Mouse (Mus musculus): ENCODE measurements at regions not wholly inside any gene's neighbourhood (a gene's known extent, or its start where the extent isn't known, plus 50 kb on each side); places are given as distances from the start of the nearest gene placed in this dataset.
A peak's percentile ranks its signal among the peaks of the same experiment; 100 is the strongest.

DNA sequence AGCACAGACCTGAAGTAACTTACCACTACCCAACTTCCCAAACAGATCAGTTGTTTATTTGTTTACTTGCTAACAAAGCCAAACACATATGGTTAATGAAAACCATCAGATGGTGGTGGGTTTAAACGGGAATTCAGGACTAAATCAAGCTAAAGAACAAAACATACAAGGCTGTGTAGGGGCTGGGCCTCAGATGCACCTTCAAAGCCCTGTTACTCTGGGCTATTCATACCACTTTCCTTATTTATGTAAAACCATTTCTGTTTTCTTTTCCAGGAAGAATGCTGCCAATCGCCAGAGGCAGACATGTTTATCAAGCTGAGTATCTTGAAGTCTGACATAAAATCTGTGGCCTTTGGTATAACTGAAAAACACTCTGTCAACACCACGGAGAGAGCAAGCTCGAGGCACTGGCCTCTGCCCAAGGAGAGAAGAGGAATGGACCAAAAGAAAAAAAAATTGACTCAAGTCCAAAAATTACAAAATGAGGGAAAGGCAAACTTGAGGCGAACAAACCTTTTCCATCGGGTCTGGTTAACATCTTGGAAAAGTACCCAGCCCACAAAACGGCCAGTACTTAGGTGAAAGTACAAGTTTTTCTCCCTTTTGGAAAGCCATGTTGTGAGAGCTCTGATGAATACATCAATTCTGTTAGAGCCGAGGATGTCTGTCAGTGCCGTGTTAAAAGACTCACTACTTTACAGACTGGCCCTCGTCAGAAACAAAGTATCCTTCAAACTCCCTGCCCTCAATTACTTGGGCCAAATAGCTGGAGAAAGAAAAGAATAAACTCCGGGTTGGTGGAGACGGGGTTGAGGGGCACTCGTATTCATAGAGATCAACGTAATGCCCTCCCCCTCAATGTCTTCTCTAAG, 270.0 kb upstream of the Nfe2l3 start:
- no peak for DNase-seq (ENCODE audit: low read depth, low spot score)

DNA sequence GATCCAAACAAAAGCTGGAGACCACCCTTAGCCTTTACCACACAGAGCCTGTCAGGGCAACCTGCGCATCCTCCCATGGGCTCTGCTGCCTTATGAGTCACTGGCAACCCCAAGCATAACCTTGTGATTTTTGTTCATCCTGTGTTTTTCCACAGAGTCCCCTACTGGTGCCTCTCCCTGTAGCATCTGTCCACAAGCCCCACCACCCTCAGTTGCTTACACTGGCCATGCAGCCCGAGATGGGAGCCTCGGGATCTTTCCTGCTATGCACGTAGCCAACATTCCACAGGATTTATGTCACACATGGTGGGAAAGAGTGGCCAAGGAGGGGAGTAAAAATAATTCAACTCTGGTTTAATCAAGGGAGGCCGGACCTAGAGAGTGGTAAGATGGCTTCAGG, 269.2 kb upstream of the Nfe2l3 start:
- no peak for DNase-seq (ENCODE audit: low read depth, low spot score)

DNA sequence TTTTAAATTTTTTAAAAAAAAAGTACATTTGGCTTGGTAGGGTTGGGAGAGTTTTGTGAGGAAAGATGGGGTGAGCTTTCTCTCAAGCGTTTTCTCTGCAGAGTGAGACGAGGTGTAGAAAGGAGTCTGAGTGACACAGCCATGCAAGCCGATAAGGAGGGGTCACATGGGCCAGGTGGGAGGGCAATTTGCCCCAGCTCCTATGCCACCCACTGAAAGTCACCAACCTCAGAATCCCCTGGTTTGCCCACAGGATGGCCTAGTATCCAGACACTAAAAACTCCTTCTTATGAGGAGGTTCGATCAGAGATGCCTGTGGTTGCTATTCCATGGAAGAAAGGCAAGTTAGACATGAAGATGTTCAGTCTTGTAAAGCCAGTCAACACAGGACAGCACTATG, 268.6 kb upstream of the Nfe2l3 start:
- DNase-seq (ENCODE audit: low read depth, low spot score) = no peak

DNA sequence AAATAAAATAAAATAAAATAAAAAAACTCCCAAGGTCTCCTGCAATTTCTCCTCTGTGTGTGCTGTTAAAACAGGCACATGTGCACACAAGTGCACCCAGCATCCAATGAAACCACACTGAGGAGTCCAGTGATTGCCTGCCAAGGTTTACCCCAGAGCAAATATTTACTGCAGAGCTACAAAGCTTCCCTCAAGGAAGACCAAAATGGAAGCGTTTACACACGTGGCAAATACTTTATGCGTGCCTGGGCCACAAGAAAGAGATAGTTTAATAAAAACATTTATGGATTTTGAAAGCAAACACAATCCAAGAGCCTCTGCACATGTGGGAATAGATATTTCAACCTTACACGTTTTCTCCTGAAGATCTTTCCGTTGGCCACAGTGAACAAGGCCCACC, 265.4 kb upstream of the Nfe2l3 start:
- DNase-seq (ENCODE audit: low read depth, low spot score) = no peak

DNA sequence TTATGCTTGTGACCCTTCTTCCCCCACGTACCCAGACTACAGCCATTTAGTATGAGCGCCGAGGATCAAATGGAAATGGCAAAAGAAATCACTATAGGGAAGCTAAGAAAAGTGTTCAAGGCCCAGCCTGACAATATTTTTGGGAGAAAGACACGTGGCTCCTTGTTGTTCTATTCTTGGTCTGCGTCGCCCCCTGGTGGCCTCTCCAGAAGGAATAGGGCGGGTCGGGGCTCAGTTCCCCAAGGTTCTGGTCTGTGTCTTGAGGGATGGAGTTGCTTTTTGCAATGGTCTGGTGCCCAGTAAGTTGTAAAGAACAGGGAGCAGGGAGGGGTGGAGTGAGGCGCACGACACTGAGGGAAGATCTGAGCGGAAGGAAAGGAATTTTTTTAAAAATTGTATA, 264.4 kb upstream of the Nfe2l3 start:
- DNase-seq (ENCODE audit: low read depth, low spot score) = peak; percentile 83

DNA sequence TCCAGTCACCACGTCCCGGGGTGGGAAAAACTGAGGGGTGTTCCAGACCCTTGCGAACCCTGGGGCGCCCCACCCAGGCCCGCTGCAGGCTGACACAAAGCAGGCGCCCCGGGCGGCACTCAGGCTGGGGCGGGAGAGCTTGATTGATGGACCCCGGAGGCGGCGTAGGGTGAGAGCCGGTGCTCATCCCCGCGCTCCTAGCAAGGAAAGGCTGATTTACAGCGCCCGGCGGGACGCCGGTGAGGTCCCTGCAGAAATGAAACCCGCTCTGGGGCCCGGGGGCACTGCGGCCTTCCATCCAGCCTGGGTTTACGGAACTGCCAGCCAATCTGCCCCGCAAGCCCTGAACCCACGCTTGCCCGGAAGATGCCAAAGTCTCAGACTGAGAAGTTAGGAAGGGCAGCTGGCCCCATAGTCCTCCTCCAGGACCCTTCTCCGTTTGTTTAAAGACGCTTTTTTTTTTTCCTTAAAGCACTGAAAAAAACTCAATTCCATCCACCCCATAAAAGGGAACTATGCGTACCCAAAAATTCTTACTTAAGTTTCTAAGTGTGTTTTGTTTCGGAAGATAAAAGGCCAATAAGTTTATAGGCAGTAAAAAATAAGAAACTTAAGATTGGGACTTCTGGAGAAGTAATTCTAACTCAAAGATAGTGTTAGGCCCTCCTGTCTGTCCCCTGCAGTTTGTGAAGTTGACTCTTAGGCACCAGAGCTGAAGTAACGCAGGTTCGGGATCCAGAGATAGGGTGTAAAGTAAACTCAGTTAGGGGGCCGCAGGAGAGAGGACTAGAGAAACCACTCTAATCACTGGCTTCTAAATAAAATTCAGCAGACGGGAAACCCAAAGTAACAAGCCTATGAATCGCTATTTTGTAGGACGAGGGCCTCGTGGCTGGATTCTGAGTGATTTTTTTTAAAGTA, 263.4 kb upstream of the Nfe2l3 start:
- DNase-seq (ENCODE audit: low read depth, low spot score) = peak; percentile 71

DNA sequence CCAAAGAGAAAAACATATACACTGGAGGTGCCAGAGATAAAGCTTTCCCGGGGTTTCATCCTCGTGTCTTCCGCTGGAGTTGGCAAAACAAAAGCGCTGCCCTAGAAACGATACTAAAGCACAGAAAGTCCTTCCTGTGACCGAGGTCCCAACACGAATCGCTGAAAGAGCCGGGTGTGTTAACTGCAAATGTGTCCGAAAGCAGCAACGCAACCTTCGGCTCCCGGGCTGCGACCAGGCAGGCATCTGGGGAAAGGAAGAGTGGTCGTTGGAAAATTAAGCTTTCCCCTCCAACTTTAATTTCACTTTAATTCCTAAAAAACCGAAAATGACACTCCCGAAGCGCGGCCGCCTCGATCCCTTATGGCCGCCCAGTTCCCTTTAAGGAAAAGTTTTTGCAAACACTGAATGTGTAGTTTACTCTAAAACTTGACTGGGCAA, 262.5 kb upstream of the Nfe2l3 start:
- DNase-seq (ENCODE audit: low read depth, low spot score) = peak; percentile 73

DNA sequence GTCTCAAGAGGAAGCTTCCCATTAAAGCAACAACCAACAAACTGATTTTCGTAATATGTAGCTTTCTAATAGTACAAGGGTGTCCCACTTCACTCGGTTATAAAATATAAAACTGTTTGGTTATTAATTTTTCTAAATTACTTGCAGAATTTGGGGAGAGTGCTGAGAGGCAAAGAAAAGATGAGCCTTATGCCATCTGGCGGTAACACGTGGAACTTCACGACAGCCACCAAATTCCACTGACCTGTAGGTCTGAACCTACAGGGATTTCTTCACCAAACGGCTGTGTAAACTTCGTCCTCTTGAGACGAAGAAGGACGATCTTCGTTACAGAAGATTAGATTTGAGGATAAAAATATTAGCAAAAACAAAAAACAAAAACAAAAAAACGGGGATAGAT, 262.1 kb upstream of the Nfe2l3 start:
- DNase-seq (ENCODE audit: low read depth, low spot score) = peak; percentile 89

DNA sequence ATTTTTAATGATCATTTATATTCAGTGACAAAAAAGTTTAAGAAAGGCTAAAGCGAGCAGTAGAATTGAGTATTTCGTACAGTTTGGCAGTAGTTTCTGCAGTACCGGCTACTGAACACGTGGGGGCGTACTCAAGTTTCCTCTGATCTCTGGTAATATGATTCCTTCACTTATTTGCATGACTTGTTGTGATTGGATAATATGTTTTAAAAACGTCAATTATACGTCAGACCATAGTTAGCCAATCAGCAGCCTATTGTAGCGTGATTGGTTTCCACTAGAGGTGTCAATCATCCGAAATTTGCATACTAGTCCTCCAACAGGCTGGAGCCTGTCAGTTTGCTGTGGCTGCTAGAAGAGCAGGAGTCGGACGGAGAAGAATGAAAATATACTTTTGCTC, 261.6 kb upstream of the Nfe2l3 start:
- peak; percentile 93 for DNase-seq (ENCODE audit: low read depth, low spot score)

DNA sequence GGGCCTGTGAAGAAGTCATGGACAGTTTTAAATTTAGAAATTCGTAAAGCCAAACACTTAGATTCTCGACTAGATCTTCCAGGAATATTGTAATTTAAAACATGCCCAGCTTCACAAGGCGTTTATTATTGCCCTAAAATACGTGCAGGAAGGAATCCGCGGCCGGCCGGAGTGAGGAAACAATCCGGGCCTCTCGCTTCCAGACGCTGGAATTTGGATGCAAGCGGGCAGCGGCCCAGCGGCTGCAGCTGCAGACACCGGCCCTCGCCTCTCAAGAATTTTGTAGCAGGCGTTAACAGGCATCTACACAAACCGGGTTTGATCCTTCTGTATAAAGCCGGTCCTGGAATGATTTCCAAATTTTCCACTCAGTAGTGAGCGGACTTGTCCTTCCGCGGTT, 260.7 kb upstream of the Nfe2l3 start:
- no peak for DNase-seq (ENCODE audit: low read depth, low spot score)

DNA sequence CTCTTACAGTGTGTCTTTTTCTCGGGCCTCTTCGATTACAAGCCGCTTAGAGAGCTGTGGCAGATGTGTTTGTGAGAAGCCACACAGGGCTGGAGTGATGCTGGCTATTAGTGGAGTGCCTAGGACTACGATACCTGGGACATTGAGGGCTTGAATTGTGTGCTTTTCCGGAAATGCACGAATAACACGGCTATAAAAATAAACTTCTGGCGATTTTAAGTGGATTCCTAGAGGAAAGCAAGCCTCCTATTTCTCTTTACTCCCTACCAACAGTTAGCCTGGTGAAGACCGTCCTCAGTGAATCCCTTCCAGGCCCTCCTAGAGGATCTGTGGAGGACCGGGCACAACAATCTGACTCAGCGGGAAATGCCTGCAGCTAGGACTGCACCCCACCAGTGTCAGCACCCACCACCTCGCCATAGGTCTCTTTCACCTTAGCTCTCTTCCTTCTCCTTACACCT, 260.1 kb upstream of the Nfe2l3 start:
- no peak for DNase-seq (ENCODE audit: low read depth, low spot score)

DNA sequence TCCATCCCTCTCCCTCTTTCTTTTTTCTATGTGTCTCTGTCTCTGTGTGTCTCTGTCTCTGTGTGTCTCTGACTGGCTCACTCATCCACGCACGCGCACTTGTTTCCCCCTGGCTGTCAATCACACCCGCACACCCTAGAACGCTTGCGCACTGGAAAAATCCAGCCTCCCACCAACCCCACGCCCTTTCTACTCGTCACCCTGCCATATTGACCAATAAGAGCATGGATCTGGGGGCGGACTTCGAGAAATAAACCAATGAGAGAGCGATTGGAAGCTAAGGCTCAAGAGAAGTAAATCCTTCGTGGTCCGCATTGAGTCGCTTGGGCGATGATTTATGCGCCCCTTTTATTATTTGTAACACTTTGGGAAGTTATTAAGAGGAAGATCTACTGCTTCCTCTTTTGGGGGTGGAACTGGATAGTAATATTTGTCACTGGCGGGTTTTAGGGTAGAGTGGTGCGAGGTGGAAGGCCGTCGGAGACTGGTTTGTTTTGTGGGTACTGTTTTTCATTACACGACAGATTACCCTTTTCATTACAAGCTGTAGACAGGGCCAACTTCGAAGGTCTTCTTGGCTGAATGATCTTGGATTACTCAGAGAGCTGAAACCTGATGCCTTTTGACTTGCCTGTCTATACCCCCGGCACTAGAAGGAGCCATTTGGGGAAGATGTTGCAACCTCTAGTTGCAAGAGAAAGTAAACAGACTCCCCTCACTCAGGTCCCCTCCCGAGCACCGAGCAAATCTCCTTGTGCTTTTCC, 259.4 kb upstream of the Nfe2l3 start:
- peak; percentile 97 for DNase-seq (ENCODE audit: low read depth, low spot score)

DNA sequence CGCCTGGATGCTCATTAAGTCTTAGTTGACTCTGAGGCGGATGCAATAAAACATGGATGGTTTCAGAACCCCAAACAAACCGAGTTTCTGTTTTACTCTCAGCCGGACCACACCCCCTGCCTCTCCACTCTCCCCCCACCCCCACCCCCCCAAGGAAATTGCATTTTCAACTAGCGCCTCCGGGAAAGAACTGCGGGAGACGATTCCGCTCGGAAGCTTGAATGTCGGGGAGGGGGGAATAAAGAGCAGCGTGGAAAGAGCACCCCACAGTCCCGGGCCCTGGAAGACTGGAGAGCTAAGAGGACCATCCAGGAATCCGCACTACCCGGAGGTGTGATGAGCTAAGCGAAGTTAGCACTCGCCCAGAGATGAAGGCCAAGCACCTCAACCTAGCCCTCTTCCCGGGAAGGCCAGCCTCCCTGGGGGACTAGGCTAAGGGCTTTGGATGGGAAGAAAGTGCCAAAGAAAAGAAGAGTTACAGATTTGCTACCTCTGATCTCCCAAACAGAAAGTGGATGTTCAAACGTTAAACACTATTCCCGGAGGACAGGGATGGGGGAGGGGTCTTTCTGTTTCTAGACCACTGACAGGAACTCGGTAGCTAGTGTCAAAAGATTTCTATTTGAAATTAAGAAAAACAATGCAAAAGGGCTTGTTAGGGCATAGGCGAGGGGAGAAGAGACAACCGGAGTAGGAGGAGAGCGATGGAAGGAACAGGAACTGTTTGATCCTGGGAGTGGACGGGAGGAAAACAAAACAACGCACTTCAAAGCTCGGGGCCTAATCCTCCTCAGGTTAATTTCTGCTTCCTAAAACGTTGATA, 258.6 kb upstream of the Nfe2l3 start:
- DNase-seq (ENCODE audit: low read depth, low spot score) = peak; percentile 77

DNA sequence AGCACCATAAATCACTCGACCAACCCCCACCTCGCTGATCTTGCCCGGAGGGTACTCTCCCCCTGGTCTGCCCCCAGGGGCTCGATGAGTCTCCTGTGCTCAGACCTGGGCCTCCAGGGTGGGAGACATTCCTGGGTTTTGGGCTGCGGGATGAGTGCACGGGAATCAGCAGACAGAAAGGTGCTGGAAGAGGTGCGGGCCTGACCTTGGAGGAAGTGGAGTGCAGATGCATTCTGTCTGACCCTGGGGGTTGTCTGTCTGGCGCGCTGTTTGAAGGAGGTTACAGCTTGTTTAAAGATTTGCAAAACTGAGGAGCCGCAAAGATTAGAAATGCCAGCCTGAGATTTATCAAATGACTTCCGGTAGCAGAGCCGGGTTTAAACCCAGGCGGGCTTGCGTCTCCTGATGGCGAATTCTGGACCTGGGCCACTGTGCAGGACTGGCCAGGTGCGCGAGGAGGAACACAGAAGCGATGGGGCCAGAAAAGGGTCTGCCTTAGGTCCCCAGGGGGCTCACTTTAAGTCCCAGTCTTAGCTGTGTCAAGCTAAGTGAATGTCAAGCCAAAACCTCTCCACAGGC, 257.9 kb upstream of the Nfe2l3 start:
- peak; percentile 71 for DNase-seq (ENCODE audit: low read depth, low spot score)

DNA sequence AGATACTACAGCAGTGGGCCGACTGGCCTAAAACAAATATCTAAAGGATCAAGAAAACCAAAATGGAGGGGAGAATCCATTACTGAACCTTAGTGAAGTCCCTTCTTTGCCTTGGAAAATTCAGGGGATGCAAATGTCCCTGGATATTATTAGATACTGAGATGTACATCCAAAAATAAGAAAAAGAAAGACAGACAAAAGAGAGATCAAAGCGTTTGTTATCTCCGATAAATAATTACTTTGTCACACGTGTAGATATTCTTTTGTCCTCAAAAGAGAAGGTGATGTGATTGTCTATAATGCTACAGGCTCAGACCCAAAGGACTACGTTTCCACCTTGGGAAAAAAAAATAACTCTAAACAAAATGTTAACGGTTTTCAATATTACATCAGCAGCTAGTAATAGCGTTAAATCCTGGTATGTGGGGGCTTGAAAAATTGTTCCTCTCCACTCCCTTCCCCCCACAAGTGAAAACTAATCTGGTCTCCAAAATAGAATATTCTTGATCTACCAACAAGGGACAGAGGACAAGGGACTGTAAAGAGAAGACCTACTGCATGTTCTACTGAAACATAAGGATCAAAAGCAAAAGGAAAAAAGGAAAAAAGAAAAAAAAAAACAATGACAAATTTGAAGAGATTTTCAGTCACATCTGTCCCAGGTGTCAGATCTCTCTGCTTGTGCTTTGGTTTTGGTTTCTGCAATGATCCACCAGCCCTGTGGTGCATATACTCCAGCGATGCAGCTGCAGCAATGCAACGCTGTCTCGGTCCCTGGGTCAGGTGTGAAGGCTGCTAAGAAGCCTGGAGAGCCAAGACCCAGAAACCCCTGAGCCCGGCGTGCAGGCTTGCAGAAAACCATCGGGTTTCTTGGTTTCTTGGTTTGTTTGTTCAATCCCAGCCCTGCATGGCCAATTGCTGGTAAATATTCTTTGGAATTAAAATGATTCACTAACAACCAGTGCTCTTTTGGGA, 256.6 kb upstream of the Nfe2l3 start:
- DNase-seq (ENCODE audit: low read depth, low spot score) = peak; percentile 82

DNA sequence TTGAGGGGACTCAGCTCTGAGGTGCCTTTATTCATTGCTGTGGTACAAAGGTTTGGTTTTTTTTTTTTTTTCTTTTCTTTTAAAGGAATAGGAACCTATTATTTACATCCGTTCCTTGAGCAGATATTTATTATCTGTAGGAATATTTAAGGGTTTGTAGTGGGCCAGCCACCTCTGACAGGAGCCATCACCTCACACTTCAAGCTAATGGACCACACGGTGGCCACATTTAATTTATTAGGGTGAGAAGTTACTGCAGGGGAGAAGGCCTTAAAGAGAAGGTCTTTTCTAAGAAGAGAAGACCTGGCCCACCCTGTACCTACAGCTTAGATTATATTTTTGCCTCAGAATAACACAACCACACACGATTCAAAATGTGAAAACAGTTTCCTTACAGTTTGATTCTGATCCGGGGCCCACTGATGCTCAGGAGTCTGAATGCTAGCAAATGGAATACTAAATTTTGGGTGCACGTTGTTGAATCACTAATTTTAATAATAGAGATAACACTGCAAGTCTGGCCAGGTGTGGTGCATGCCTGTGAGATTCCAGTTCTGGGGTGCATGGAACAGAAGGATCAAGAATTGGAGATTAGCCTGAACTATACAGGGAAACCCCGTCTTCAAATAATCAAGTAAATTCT, 255.6 kb upstream of the Nfe2l3 start:
- peak; percentile 52 for DNase-seq (ENCODE audit: low read depth, low spot score)

DNA sequence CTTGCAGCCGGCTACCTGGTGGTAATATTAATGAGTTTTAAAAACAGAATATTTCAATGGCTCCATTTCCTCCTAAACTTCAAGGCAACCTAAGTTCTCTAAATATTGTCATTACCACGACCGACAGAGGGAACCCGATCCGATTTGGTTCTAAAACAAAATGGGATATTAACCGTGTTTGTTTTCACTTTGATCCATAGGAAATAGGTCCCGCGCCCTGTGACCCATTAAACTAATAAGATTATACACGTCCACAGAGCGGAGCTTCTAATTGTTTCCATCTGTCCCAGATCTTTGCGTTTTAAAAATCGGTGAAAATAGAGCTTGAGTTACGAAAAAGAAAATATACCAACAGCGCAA, 254.8 kb upstream of the Nfe2l3 start:
- no peak for DNase-seq (ENCODE audit: low read depth, low spot score)

DNA sequence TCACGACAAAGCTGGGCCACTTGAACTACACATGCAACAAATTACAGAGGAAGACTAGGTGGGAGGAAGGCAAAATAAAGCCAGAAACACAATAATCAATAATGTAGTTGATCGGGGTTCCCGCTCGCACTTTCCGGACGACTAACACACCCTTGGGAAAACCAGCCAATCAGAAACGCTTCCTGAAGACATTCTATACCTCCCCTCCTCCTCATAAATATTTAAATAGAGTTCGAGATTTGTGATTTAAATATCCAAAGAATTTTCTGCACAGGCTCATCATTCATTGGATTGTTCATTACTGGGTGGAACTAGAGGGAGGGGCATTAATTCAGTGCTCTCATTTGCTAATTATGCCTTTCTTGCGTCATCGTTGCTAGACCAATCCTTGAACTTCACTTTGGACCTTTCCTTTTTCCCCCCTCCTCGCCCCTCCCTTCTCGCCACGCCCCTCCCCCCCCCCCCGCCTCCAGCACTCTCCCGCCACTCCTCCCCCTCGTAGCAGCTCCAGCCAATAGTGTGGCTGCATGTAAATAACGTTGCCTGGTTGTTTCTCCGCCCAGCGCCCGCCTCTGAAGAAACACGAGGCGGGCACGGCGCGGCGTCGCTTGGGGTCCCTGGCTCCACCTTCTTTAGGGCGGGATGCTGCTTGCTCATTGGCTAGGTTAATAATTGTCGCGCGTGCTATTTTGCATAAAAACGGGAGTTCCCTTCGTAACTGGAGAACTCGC, 254.2 kb upstream of the Nfe2l3 start:
- DNase-seq (ENCODE audit: low read depth, low spot score) = peak; percentile 99

Measured in A20 (cell line).